Mouse (Mus musculus): ENCODE data around the gene Bricd5.

Bricd5 gene

GRCm38 (mm10) chr17:24514270-24515257 is 40.9 kb downstream of the Bricd5 start:
- TF ChIP-seq NANOG (IDR thresholded peaks at IDR 0.05; ENCODE audit: borderline replicate concordance, low read length) (no peak), POU5F1 (IDR thresholded peaks at IDR 0.05; ENCODE audit: borderline replicate concordance, low read length) (no peak), CTCF (conservative IDR thresholded peaks at IDR 0.05; ENCODE audit: low read length) (no peak)
- H3K9me3 ChIP-seq (ENCODE audit: low read length), result no peaks in the 10 kb centered on the region
- peak overlapping the region; percentile 45 for H3K4me3 ChIP-seq (replicated peaks; ENCODE audit: low read length)
- H3K27me3 ChIP-seq (ENCODE audit: insufficient read depth, low read length), result no peaks in the 10 kb centered on the region
- peaks cover 98% of the 10 kb centered on the region for H3K36me3 ChIP-seq (ENCODE audit: insufficient read depth, low read length)
- H3K4me1 ChIP-seq (replicated peaks; ENCODE audit: low read depth, low read length), result peaks cover 42% of the 10 kb centered on the region

- Histone ChIP-seq H3K4me1 (replicated peaks; ENCODE audit: low read depth, low read length) (peaks cover 39% of the 10 kb centered on the region), H3K27me3 (ENCODE audit: insufficient read depth, low read length) (no peaks in the 10 kb centered on the region), H3K36me3 (ENCODE audit: insufficient read depth, low read length) (peaks cover 87% of the 10 kb centered on the region), H3K9me3 (ENCODE audit: low read length) (no peaks in the 10 kb centered on the region), H3K4me3 (replicated peaks; ENCODE audit: low read length) (no peak overlapping the region)
- TF ChIP-seq CTCF (conservative IDR thresholded peaks at IDR 0.05; ENCODE audit: low read length) (no peak), POU5F1 (IDR thresholded peaks at IDR 0.05; ENCODE audit: borderline replicate concordance, low read length) (no peak), NANOG (IDR thresholded peaks at IDR 0.05; ENCODE audit: borderline replicate concordance, low read length) (no peak)
Observed at GRCm38 (mm10) chr17:24520450-24520849, 46.8 kb downstream of the Bricd5 start.

- H3K27me3 ChIP-seq (ENCODE audit: insufficient read depth, low read length), result no peaks in the 10 kb centered on the region
- TF ChIP-seq CTCF (conservative IDR thresholded peaks at IDR 0.05; ENCODE audit: low read length) (no peak), NANOG (IDR thresholded peaks at IDR 0.05; ENCODE audit: borderline replicate concordance, low read length) (no peak), POU5F1 (IDR thresholded peaks at IDR 0.05; ENCODE audit: borderline replicate concordance, low read length) (no peak)
Observed at GRCm38 (mm10) chr17:24524734-24525133, 51.0 kb downstream of the Bricd5 start.

More at GRCm38 (mm10) chr17:24524734-24525133, 51.0 kb downstream of the Bricd5 start:
- peaks cover 44% of the 10 kb centered on the region for H3K4me1 ChIP-seq (replicated peaks; ENCODE audit: low read depth, low read length)
- peaks cover 71% of the 10 kb centered on the region for H3K36me3 ChIP-seq (ENCODE audit: insufficient read depth, low read length)
- no peaks in the 10 kb centered on the region for H3K9me3 ChIP-seq (ENCODE audit: low read length)
- 0 out of 2 replicates have a peak overlapping the region, but pooled peaks have one; percentile 17 for H3K4me3 ChIP-seq (replicated peaks; ENCODE audit: low read length)
